Mouse (Mus musculus) hindbrain, postnatal 0 days (tissue): ENCODE data around the gene Hnrnpa2b1. TPM values are rescaled to one million over a fixed set of nuclear protein-coding genes. Genes with fewer than 3 reads are reported as not detected.

Source experiments
- ATAC-seq: fragments of 200-750 bp; cut with Nextera tagmentation; 2 replicates; pipeline ENCODE4 v1.8.0; 2017; ENCODE audit warnings: mild to moderate bottlenecking, moderate TSS enrichment, moderate library complexity
- DNase-seq: peaks from one replicate; pipeline ENCODE4 v3.0.0-alpha.2; 2015; ENCODE audit warnings: low spot score
- H3K27ac ChIP-seq: fragments of 300-500 bp; sonication (generic); 2 replicates; pipeline ENCODE4 v1.5.1; 2014; ENCODE audit warnings: mild to moderate bottlenecking
- H3K27me3 ChIP-seq: fragments of 300-500 bp; sonication (generic); 2 replicates; pipeline ENCODE4 v1.6.1; 2014; ENCODE audit warnings: low read length, mixed read lengths; ENCODE audit not compliant: insufficient read depth
- H3K36me3 ChIP-seq: fragments of 300-500 bp; sonication (generic); 2 replicates; pipeline ENCODE4 v1.6.1; 2014; ENCODE audit warnings: low read length, mixed read lengths; ENCODE audit not compliant: insufficient read depth
- H3K4me1 ChIP-seq: fragments of 300-500 bp; sonication (generic); 2 replicates; pipeline ENCODE4 v1.6.1; 2014; ENCODE audit warnings: antibody characterized with exemption, low read length, mixed read lengths; ENCODE audit not compliant: insufficient read depth
- H3K4me2 ChIP-seq: fragments of 300-500 bp; sonication (generic); 2 replicates; pipeline ENCODE4 v1.6.1; 2014; ENCODE audit warnings: low read depth, mild to moderate bottlenecking, low read length, moderate library complexity, mixed read lengths
- H3K4me3 ChIP-seq: fragments of 300-500 bp; sonication (generic); 2 replicates; pipeline ENCODE4 v1.5.1; 2014; ENCODE audit warnings: low read length
- H3K9ac ChIP-seq: fragments of 300-500 bp; sonication (generic); replicated peaks from 2 replicates; pipeline ENCODE4 v1.6.1; 2014; ENCODE audit warnings: mild to moderate bottlenecking, low read length, moderate library complexity, mixed read lengths
- H3K9me3 ChIP-seq: fragments of 300-500 bp; sonication (generic); 2 replicates; pipeline ENCODE4 v1.6.1; 2016; ENCODE audit warnings: low read length, mixed read lengths
- CTCF ChIP-seq: IDR thresholded peaks from 2 replicates; pipeline ENCODE4 v1.5.1; 2016; ENCODE audit warnings: antibody characterized with exemption, control low read depth, low read depth
- WGBS: fragments of 180-500 bp; shearing (Covaris S2); extraction: QIAGEN DNeasy Blood & Tissue Kit; methylation state at CpG from one replicate; pipeline ENCODE4 v1.1.7; 2014; 5-methylcytosine and 5-hydroxymethylcytosine counted together
- polyA plus RNA-seq: library from polyadenylated mRNA; unstranded; fragments of >200 nt; fragmentation: Nextera tagmentation; extraction: Ambion mirVana; gene quantifications from 2 replicates; pipeline ENCODE4 v1.2.1, GENCODE M21; 2015
- total RNA-seq: library from RNA; depleted of rRNA; stranded (reverse); fragments of >200 nt; gene quantifications from 2 replicates; pipeline ENCODE4 v1.2.3, GENCODE M21; 2014; rRNA removed

Hnrnpa2b1 gene
- total and polyA plus RNA-seq, 2 experiments from 2014 or later, result 192 to 876 TPM

DNA sequence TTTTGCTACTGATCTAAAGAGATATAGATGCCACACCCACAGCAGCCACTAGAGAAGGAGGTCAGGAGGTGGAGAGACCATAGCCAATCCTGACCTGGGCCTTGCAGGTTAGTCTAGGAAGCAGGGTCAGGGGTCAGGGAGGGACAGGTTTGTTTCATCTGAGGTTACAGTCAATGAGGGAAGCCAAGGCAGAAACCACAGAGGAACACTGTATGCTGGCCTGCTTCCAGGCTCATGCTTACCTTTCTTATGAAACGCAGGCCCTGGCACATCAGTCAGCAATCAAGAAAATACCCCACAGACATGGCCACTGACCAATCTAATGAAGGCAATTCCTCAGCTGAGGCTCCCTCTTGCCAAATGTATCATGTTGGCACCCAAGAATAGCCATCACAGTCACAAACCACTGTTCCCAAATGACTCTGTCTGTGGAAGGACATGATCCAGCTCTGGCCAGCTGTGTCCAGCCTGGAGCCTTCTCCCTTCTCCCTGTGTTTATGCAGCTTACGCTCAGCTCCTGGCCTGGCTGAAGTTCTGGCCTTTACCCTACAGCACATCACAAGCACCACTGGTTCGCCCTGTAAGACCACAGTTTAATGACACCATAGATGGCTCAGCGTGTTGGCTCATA is 52.3 kb downstream of the Hnrnpa2b1 start:
- WGBS, result 88% methylated on average over 4 of the region's 4 CpGs
- H3K27ac ChIP-seq, result no peak overlapping the region
- no peak for DNase-seq
- H3K36me3 ChIP-seq, result no peaks in the 10 kb centered on the region
- no peak for TF ChIP-seq CTCF
- H3K9ac ChIP-seq, result no peak overlapping the region
- no peaks in the 10 kb centered on the region for H3K4me1 ChIP-seq
- ATAC-seq, result no peak
- no peak overlapping the region for H3K4me3 ChIP-seq
- H3K4me2 ChIP-seq, result no peak overlapping the region
- no peaks in the 10 kb centered on the region for H3K9me3 ChIP-seq
- H3K27me3 ChIP-seq, result no peaks in the 10 kb centered on the region

DNA sequence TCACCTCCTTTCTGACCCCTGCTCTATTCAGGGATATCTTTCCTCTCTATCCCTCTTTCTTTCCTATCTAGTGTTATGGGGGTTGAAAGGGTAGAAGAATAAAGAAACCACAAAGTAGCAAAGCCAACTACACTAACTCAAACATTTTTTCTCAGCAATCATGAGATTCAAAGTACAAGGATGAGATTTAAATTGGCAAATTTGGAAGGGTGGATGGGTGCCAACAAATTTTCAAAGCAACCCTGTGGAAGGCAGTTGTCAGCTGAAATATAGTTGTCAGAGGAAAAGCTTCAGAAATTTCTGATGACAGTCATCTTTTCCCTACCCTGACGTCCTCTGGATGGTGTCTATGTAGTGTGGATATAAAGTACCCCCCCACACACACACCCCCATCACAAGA is 53.3 kb downstream of the Hnrnpa2b1 start:
- DNase-seq (no peak), ATAC-seq (no peak)
- WGBS, result 39% methylated on average over 1 of the region's 1 CpGs

More for the DNA sequence above, 53.3 kb downstream of the Hnrnpa2b1 start:
- Histone ChIP-seq H3K9ac (no peak overlapping the region), H3K9me3 (no peaks in the 10 kb centered on the region), H3K27ac (no peak overlapping the region), H3K4me3 (no peak overlapping the region), H3K4me1 (no peaks in the 10 kb centered on the region), H3K27me3 (no peaks in the 10 kb centered on the region), H3K36me3 (no peaks in the 10 kb centered on the region), H3K4me2 (no peak overlapping the region)
- TF ChIP-seq CTCF, result no peak

Other genes with a start within 250 kb of the Hnrnpa2b1 start
- 7.8 and 11.5 TPM in 2 replicates for gene Nfe2l3, start 37.2 kb downstream of the Hnrnpa2b1 start, total RNA-seq
- 5.2 and 5.3 TPM in 2 replicates for gene Nfe2l3, start 37.2 kb downstream of the Hnrnpa2b1 start, polyA plus RNA-seq
- gene Cbx3, start 466 bp upstream of the Hnrnpa2b1 start, total RNA-seq, result 82.1 and 87.9 TPM in 2 replicates
- gene Cbx3, start 466 bp upstream of the Hnrnpa2b1 start, polyA plus RNA-seq, result 463 and 522 TPM in 2 replicates
- gene Snx10, start 54.0 kb upstream of the Hnrnpa2b1 start, total RNA-seq, result 45.5 and 46.7 TPM in 2 replicates
- gene Snx10, start 54.0 kb upstream of the Hnrnpa2b1 start, polyA plus RNA-seq, result 75.2 and 83.9 TPM in 2 replicates